Mouse (Mus musculus) c-Kit-positive CD71-positive TER-119-negative erythroid progenitor cells, embryonic 14.5 days (primary cell): Measurements from ENCODE around the gene Stk40.
"Not testable (repeated sequence)": the region's sequence is repeated elsewhere in the genome, so short reads cannot be mapped to it uniquely, and the experiment has no call there.

Experiments used
- DNase-seq: peaks from one replicate; pipeline ENCODE4 v3.0.0-alpha.2; 2013; ENCODE audit warnings: low read depth

The Stk40 gene

DNA sequence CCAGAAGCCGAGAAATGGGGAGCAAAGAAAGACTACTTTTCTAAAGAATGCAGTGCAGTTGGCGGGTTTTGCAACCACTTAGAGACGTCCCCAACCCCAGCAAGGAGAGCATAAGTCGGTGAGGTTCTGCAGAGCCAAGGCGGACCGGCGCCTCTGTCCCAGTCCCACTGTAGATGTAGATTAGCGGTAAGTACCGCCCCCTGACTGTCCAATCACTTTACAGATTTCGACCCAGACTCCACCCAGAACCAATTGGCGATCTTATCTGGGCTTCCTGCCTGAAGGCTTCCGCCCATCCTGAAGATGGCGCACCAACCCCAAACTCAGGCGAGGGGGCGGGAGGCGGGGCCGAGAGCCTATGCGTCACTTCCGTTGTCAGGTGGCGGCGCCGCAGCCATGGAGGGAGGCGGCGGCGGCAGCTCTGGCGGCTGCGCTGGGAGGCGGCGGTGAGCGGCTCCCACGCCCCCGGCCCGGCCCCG is at the start of gene Stk40:
TSS of gene Stk40 (plus strand) at position 368 of the 479 bp plus-strand sequence.
- DNase-seq = peak; percentile 97

GRCm38 (mm10) chr4:126057207-126058133 is 46.3 kb upstream of the Stk40 start:
- DNase-seq = peak; percentile 28

GRCm38 (mm10) chr4:126058134-126058996 is 45.4 kb upstream of the Stk40 start, which contains the start of gene Oscp1:
Gene Oscp1 (plus strand): TSS chr4:126058565.
- DNase-seq = peak; percentile 91

GRCm38 (mm10) chr4:126058997-126059362 is 44.8 kb upstream of the Stk40 start:
- DNase-seq = no peak

DNA sequence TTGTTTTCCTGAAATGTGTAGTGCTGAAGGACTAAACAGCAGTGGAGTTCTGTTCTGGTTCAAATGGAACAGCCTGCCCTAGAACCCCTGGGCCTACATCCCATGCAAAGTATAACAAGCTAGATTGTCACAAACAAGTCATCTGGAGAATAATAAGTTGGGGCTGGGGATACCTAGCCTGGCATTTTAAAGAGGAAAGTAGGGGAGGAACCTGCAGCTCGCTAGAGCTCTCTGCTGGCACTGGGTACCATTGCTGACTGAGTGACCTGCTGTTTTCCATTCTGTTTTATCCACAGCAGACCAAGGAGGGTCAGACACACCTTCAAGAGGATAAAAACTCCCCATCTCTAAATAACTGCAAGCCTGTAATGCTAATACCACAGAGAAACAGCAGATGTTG is 40.9 kb upstream of the Stk40 start:
- peak; percentile 29 for DNase-seq

GRCm38 (mm10) chr4:126065241-126065640 is 38.5 kb upstream of the Stk40 start:
- DNase-seq = no peak

DNA sequence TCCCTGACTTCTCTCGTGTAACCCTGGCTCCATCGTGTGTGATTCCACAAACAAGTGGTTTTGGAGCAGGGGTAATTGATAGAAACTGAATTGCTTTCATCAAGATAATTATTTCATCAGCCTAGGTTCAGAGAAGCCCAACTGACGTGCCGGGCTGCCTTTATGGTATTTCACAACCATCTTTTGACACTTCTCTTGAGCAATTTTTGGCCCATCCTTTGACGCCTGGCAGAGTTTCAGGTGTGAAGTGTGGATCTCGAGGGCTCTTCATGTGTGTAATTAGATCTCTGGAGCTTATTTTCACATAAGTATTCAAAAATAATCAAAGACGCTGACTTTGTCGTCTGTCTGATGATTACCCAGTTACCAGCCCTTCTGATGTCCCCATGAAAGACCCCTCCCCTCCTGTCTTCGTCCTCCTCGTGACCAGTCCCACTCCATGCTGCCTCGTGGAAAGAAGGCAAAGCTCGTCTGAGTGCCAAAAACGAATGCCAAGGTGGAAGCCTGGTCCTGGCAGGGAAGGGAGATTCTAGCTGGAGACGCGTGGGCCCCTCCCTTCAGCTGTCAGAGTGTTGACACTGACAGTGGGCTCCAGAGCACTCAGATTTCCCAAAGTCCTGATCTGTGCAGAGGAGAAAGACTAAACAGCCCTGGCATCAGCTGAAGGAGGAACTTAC is 36.2 kb upstream of the Stk40 start:
- DNase-seq = no peak

DNA sequence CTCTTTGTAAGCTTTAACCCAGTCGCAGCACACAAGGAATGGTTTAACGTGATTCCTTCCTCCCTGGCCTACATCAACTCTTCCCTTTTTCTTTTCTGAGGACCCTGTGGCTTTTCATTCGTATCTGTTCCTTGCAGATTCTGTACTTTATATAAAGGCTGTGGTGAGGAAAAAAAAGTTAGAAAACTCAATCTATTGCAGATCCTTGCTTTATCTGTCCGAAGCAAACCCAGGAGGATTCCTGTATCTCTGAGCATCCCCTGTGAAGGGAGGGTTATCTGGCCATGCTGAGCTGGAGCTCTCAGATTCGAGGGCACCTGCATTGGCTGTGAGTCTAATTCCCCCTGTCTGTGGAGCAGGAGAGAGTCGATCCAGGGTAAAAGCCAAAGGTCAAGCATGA is 34.9 kb upstream of the Stk40 start:
- DNase-seq = no peak

DNA sequence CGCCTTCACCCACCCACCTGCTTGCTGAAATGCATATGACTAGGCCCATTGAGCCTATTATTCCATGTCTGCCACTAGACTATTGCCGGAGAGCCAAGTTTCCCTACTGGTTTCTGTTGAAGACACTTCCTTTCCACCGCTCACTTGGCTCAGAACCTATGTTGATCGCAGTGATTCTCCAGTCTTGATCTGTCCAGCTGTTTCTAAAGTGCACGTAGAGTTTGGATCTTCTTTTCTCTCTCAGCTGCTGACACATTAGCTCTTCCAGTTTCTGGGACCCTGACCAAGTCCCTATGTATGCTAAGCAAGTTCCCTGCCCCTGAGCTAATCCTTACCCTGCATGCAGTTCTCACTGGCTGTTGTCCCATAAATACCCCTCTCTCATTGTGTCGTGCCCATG is 25.9 kb upstream of the Stk40 start:
- DNase-seq = no peak

DNA sequence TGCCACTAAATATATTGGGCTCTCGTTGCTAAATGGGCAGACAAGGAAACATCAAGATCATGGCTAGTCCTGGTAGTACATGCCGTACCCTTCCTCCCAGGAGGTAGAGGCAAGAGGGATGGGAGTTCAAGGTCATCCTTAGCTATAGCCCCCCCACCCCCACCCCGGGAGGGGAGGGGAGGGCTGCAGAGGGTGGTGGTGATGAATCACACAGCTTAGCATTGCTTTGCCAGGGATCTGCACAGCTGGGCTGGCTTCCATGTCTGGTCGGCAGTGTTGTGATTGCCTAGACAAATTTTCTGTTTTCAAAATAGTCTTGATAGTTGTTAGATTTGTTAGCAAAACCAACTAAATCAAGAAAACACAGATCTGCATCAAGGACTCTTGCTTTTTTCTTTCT is 24.5 kb upstream of the Stk40 start:
- no peak for DNase-seq

GRCm38 (mm10) chr4:126081601-126082000 is 22.2 kb upstream of the Stk40 start:
- no peak for DNase-seq

GRCm38 (mm10) chr4:126083021-126083420 is 20.7 kb upstream of the Stk40 start:
- no peak for DNase-seq

GRCm38 (mm10) chr4:126084382-126084781 is 19.4 kb upstream of the Stk40 start:
- DNase-seq = no peak

DNA sequence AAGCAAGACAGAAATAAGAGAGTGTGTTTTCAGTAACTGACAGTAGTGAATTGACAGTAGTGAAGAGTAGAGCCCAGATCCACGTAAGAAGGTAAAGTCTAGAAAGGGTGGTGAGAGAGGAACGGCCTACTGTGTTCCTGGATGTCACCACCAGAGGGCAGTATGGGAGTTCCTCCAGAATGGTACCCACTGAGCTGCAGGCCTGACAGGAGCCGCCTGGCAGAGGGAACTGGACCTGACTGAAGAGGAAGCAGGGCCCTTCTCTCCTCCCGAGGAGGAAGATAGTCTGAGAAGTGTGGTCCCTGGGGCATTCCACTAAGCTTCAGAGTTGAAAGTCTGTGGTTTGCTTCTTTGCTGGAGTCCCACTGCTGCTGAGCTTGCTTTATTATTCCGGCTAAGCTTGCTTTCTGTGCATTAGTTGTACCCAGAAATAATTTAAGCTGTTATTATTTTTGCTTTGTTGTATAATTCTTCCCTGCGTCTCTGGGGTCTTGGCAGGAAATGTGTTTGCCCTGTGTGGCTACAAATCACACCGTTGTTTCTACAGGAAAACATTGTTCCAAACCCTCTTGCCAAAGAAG is 17.7 kb upstream of the Stk40 start:
- peak; percentile 73 for DNase-seq

DNA sequence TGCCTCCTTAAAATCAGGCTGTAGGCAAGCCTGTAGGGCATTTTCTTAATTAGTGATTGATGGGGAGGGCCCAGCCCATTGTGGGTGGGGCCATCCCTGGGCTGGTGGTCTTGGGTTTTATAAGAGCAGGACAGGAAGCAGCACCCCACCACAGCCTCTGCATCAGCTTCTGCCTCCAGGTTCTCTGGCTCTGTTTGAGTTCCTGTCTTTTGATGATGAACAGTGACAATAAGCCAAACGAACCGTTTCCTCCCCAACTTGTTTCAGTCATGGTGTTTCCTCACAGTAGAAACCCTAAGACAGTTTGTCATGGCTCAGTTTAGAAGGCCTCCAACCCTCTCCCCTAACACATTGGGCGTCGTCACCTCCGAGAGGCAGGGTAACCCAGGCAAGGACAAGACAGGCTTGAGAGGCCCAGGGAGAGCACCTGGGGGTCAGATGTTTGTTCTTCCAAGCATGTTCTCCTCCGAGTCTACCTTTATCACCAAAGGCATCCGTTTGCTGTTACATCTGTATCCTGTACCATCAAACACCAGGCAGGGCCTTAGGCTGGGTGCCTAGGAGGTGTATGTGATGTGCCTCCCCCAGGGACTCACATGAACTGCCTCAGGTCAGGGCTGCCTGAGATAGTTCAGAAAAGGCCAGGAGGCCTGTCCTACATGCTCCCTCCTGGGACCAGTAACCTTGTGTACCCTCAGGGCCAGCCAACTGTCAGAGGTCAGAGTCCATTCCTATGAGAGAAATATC is 13.5 kb upstream of the Stk40 start:
- no peak for DNase-seq

GRCm38 (mm10) chr4:126090848-126091124 is 13.0 kb upstream of the Stk40 start:
- DNase-seq = no peak

GRCm38 (mm10) chr4:126091873-126092272 is 11.9 kb upstream of the Stk40 start:
- no peak for DNase-seq

DNA sequence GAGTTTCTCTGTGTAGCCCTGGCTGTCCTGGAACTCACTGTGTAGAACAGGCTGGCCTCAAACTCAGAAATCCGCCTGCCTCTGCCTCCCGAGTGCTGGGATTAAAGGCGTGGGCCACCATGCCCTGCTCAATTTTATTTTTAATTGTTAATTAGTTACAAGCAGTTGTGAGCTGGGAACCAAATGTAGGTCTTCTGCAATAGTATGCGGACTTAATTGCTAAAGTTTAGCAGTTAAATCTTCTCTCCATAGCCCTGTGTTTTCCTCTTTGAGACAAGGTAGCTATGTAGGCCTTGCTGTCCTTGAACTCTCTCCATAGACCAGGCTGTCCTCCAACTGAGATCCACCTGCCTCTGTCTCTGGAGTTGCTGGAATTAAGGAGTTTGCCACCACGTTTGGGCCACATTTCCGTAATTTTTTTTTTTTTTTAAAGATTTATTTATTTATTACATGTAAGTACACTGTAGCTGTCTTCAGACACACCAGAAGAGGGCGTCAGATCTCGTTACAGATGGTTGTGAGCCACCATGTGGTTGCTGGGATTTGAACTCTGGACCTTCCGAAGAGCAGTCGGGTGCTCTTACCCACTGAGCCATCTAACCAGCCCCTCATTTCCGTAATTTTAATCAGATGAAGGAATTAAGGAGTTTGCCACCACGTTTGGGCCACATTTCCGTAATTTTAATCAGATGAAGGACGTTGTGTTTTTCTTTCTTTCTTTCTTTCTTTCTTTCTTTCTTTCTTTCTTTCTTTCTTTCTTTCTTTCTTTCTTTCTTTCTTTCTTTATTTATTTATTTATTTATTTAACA is 7.9 kb upstream of the Stk40 start:
- DNase-seq = not testable (repeated sequence)

DNA sequence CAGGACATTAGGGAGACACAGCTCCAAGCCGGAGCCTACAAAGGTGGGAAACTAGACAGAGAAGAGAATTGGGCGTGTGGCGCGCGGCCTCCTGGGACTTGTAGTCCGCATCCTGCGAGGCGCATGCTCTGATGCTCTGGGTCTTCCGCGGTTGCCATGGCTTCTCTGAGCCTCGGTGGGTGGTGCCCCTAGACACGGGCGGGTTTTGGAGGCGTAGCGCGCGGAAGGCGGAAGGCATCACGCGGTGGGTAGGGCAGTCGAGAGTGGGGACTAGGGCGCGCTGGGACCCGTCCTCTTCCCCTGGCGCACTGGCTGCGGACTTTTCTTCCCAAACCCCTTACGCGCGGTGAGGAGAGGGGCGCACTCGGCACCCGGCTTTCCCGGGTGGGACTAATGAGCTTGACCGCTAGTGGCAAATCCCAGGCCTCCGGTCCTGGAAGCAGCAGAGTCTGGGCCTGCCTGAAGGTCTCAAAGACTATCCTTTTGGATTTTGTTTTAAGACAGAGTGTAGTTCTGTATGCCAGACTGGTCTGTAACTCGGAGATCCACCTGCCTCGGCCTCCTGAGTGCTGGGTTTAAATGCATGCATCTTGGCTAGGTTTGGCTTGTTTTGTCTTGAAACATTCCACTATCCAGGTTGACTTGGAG is 7.2 kb upstream of the Stk40 start, which contains the start of gene Lsm10:
TSS of gene Lsm10 (plus strand) at position 160 of the 648 bp plus-strand sequence.
- DNase-seq = peak; percentile 93
